Mouse (Mus musculus) cerebral cortex, adult 2 months (tissue): ENCODE results near the gene Klhl5.

Experiments
- WGBS: fragments of 180-500 bp; shearing (Covaris S2); methylation state at CpG from one replicate; pipeline ENCODE4 v1.1.7; 2018; 5-methylcytosine and 5-hydroxymethylcytosine counted together

Klhl5 gene

GRCm38 (mm10) chr5:65106876-65107772, at the start of gene Klhl5:
TSS of gene Klhl5 (plus strand) at chr5:65107539.
- WGBS: 4% methylated on average over 44 of the region's 56 CpGs

- WGBS: 95% methylated on average over 6 of the region's 6 CpGs
Observed at GRCm38 (mm10) chr5:65057596-65057995, 49.7 kb upstream of the Klhl5 start.

DNA sequence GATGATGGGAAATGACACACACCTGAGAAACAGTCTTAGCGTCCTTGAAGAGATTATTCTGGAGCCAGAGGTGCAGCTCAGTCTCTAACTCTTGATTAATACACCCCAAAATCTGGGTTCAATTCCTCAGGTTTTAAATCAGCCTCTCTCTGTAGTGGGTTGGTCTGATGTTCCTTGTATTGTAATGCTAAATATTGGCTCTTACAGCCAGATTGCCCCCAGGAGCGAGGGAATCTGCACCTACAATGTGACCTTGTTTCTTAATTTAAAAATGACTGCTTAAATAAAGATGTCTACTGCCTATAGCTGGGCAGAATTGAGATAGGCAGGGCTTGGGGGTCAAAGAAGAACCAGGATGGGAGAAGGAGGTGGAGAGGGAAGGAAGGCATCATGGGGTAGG, 47.5 kb upstream of the Klhl5 start:
- WGBS: 92% methylated on average over 2 of the region's 2 CpGs

- 93% methylated on average over 4 of the region's 4 CpGs for WGBS
Observed at GRCm38 (mm10) chr5:65062236-65062635, 45.1 kb upstream of the Klhl5 start.

GRCm38 (mm10) chr5:65063266-65063665, 44.1 kb upstream of the Klhl5 start:
- 77% methylated on average over 2 of the region's 2 CpGs for WGBS

DNA sequence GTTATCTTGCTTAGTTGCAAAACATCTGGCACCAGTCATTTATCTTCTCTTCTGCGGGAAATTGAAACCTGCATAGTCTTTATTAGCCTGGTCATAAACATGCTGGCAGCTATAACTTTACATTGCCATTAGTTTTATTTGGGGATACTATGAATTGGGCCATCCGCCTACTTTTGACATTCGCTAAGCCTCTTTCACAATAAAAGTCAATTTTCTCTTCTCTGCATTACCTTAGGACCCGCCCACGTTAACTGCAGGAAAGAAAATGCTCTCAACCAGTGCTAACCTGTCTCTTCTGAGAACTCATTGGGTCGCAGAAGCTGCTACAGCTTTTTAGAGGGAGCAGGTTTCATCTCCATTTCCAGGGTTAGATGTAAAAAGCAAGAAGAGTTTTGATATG, 39.2 kb upstream of the Klhl5 start:
- 93% methylated on average over 6 of the region's 6 CpGs for WGBS

DNA sequence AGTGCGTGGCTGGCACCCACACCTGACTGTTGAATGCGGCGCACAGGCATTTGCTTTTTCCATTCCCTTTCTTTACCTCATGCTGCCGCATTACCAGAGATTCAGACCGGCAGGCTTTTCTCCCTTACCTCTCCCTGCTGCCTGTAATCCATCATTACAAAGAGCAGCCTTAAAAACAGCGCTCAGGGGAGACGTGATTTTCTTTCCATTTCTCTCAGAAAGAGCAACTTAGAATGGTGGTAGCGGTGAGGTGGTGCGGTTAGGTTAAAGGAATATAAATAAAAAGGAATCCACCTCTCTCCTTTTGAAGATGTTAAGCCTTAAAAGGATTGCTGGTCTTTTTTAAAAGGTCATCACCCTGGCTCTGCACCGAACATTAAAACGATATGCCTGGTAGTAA, 37.5 kb upstream of the Klhl5 start:
- WGBS: 90% methylated on average over 11 of the region's 11 CpGs

GRCm38 (mm10) chr5:65071689-65072118, 35.6 kb upstream of the Klhl5 start:
- WGBS: 36% methylated on average over 6 of the region's 6 CpGs

- WGBS: 87% methylated on average over 4 of the region's 4 CpGs
Observed at GRCm38 (mm10) chr5:65073247-65073646, 34.1 kb upstream of the Klhl5 start.

DNA sequence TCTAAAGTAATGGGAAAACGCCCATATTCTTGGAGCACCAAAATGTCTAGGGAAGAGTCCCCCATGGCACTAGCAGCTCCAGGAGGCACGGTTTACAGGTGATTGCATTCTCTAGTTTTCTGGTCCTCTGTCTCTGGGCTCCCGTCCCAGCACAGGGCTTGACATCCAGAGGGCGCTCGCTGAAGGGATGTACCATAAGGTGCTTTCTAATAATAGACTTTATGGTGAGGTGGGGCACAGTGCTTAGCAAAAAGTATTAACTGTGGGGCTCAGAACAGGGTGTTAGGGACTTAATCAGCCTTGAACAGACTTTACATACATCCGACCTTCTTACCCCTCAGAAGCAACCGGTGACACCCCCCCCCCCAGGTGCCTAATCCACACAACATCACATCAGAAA, 32.6 kb upstream of the Klhl5 start:
- 79% methylated on average over 7 of the region's 7 CpGs for WGBS

- WGBS: 72% methylated on average over 2 of the region's 2 CpGs
Observed at GRCm38 (mm10) chr5:65076087-65076486, 31.3 kb upstream of the Klhl5 start.

DNA sequence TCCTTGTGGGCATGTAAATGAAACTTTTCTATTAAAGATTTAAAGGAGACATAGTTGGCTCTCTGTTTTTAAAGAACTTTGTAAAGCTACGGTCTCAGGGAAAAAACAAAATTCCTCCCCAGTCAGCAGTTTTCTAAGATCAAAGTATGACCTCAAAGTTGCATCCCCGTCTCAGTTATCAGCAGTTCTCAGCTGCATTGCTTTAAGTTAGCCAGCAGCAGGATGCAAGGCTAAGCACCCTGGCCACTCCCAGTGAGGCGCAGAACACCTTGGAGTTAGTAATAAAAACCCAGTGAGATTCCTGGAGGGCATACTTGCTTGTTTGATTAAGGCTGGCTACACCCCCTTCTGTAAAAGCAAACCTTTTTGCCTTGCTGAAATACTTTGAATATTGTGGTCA, 30.6 kb upstream of the Klhl5 start:
- 75% methylated on average over 3 of the region's 3 CpGs for WGBS

- 96% methylated on average over 4 of the region's 4 CpGs for WGBS
Observed at GRCm38 (mm10) chr5:65078081-65078480, 29.3 kb upstream of the Klhl5 start.

- WGBS: 11% methylated on average over 9 of the region's 9 CpGs
Observed at GRCm38 (mm10) chr5:65079881-65080280, 27.5 kb upstream of the Klhl5 start.

- WGBS: 94% methylated on average over 4 of the region's 4 CpGs
Observed at GRCm38 (mm10) chr5:65081836-65082235, 25.5 kb upstream of the Klhl5 start.

- WGBS: 68% methylated on average over 6 of the region's 6 CpGs
Observed at GRCm38 (mm10) chr5:65086522-65086921, 20.8 kb upstream of the Klhl5 start.

DNA sequence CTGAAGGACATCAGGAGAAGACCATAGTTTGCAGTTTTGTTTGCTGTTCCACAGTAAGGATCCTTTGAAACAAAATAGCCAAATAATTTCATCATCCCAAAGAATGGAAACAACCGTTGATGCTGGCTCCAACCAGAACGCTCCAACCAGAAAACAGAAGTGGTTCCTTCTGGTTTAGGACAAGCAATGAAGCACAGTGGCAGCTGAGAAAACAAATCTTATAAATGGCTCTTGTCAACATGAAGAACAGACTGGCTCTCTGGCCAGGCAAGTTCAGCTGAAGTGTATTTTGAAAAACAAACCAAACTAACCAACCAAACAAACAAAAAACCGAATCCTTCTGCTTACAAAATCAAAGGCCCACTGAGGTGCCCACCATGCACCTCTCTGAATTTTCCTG, 17.6 kb upstream of the Klhl5 start:
- 74% methylated on average over 3 of the region's 3 CpGs for WGBS

GRCm38 (mm10) chr5:65091184-65091858, 16.0 kb upstream of the Klhl5 start:
- 79% methylated on average over 11 of the region's 11 CpGs for WGBS

GRCm38 (mm10) chr5:65091921-65092320, 15.4 kb upstream of the Klhl5 start, which contains the start of gene Tmem156:
TSS of gene Tmem156 (minus strand) at chr5:65092132.
- 66% methylated on average over 5 of the region's 5 CpGs for WGBS

DNA sequence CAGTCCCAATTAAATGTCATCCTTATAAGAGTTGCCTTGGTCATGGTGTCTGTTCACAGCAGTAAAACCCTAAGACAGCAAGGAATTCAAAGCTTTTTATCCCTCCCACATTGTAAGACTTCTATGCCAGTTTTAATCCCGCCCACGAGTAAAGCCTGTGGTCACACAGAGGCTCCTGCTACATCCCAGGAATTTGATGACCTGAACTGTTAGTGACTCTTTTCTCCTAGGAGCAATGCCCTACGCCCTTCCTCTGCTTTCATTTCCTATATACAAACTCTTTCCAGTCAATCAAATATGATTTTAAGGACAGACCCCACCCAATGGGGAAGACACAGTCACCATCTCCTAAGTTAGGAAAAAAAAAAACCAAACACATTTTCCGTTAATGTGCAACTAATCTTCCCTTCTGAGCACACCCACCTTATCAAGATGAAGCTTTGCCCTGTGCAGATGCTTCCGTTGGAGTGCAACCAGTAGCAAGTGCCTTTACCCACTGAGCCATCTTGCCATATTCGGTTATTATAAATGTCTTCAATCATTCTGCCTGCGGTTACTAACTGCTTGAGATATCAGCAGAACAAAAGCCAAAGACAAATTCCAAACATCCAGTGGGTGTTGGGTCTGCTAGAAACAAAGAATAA, 12.3 kb upstream of the Klhl5 start:
- whole genome bisulfite sequencing: 84% methylated on average over 7 of the region's 7 CpGs

DNA sequence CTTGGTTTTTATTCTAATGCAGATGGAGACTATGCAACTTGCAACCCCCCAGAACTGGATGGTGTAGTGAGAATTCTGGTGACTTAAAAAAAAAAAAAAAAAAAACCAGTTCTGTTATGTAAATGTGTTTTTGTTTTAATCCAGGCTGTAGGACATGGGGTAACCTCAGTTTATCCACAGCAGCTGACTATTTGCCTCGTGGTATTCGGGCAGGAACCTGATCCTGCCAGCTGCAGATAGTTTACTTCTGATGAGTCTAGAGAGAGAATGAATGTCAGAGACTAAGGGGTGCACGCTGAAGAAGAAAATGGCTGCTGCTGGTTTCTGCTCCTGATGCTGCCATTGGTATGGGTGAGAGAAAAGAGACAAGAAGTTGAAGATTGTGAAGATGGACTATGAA, 11.3 kb upstream of the Klhl5 start:
- WGBS: 86% methylated on average over 3 of the region's 3 CpGs

DNA sequence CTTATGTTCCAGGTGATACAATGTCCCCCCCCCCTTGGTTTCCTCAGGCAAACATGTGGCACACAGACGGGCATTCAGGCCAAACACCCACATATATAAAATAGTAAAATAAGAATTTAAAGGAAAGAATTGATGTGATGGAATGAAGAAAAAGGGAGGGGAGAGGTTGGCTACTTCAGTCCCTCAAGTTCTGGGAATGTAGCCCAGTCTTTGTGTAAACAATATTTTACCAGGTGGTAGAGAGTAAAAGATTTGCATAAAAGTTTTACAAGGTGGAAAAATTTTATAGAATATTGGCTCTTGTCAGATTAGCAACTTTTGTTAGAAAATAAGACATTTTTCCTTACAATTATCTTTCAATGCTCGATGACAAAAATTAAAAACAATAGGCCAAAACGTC, 10.5 kb upstream of the Klhl5 start:
- 84% methylated on average over 3 of the region's 3 CpGs for WGBS
